Mouse (Mus musculus) heart, adult 18-20 months (tissue): ENCODE data around the gene Capn8. TPM values are rescaled to one million over a fixed set of nuclear protein-coding genes. Genes with fewer than 3 reads are reported as not detected.

Experiments
- DNase-seq, 2 experiments: peaks; one replicate each; pipeline ENCODE4 v3.0.0; 2021 to 2022; ENCODE audit warnings: mixed read lengths in 1 of 2
- total RNA-seq, 2 experiments: library from RNA; stranded (reverse); gene quantifications; 2 replicates each; pipeline ENCODE4 v1.2.3; 2021

The Capn8 gene
- total RNA-seq, 2 experiments from 2014 or later: not detected

DNA sequence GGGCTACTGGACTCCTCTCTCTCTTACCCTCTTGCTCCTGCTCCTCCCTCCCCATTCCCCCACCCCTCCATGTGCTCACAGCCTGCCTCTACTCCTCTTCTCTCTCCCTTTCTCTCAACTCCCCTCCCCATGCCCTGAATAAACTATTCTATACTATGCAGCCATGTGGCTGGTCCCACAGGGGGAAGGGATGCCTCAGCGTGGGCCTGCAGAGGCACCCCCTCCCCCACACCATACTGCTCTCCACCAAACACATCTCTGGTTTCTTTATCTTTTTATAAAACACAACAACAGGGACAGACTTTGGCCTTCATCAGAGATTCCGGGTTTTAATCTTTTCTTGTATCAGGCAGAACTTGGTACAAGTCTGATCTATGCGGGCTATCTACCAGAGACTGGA lies 114.4 kb downstream of the Capn8 start:
- DNase-seq: no peak

DNA sequence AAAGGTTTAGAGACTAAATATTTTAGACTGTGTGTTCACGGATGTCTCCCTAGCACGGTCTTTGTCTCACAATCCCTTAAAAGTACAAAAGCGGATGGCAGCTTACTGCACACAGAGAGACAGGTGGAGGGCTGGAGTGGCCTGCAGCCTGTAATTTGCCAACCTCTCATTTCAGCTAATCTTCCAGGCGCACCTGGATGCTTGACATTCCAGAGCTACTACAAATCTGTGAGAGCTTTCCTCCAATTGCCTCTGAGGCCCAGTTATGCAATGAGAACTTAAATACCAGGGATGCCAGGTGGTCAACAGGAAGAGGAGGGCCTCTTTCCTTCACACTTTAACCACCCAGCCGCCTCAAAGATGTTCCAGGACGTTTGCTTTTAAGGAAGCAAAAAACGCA lies 114.8 kb downstream of the Capn8 start:
- no peak for DNase-seq

Other genes starting within 250 kb of the Capn8 start
- 10 to 100 TPM; 20.7 to 22.5 TPM for gene Fbxo28, start 223.4 kb upstream of the Capn8 start, total RNA-seq
- 1 to 10 TPM; 8.9 to 9.1 TPM for gene Trp53bp2, start 155.8 kb upstream of the Capn8 start, total RNA-seq
- gene Capn2, start 47.4 kb upstream of the Capn8 start, total RNA-seq: 10 to 100 TPM; 67.5 to 68.4 TPM
- gene Ccdc185, start 184.2 kb downstream of the Capn8 start, total RNA-seq: not detected
- gene Susd4, start 198.9 kb downstream of the Capn8 start, total RNA-seq: under 1 TPM; 0.37 to 0.57 TPM